Mouse (Mus musculus): ENCODE results near the gene Otc.

The Otc gene

GRCm38 (mm10) chrX:10251852-10252504 is at the start of gene Otc:
Gene Otc, plus strand, starts transcription at chrX:10252305.
- ATAC-seq (ENCODE audit: low TSS enrichment): no peak

- ATAC-seq (ENCODE audit: low TSS enrichment): no peak
Observed at GRCm38 (mm10) chrX:10205937-10206336, 46.2 kb upstream of the Otc start.

- peak; percentile 55 for ATAC-seq (ENCODE audit: low TSS enrichment)
Observed at GRCm38 (mm10) chrX:10215972-10216371, 36.1 kb upstream of the Otc start.

GRCm38 (mm10) chrX:10216410-10216949 is 35.6 kb upstream of the Otc start, which contains the start of gene Rpgr:
Gene Rpgr, minus strand, starts transcription at chrX:10216920.
- peak; percentile 100 for ATAC-seq (ENCODE audit: low TSS enrichment)

- ATAC-seq (ENCODE audit: low TSS enrichment): no peak
Observed at GRCm38 (mm10) chrX:10219281-10219680, 32.8 kb upstream of the Otc start.

- peak; percentile 95 for ATAC-seq (ENCODE audit: low TSS enrichment)
Observed at GRCm38 (mm10) chrX:10233051-10233450, 19.1 kb upstream of the Otc start.

GRCm38 (mm10) chrX:10234617-10235016 is 17.5 kb upstream of the Otc start:
- no peak for ATAC-seq (ENCODE audit: low TSS enrichment)

GRCm38 (mm10) chrX:10239515-10239914 is 12.6 kb upstream of the Otc start:
- ATAC-seq (ENCODE audit: low TSS enrichment): no peak

GRCm38 (mm10) chrX:10243916-10244315 is 8.2 kb upstream of the Otc start:
- ATAC-seq (ENCODE audit: low TSS enrichment): no peak

- no peak for ATAC-seq (ENCODE audit: low TSS enrichment)
Observed at GRCm38 (mm10) chrX:10251357-10251756, 748 bp upstream of the Otc start.

- ATAC-seq (ENCODE audit: low TSS enrichment): no peak
Observed at GRCm38 (mm10) chrX:10257774-10258173, 5.7 kb downstream of the Otc start.

- no peak for ATAC-seq (ENCODE audit: low TSS enrichment)
Observed at GRCm38 (mm10) chrX:10258260-10258659, 6.2 kb downstream of the Otc start.

GRCm38 (mm10) chrX:10268308-10268707 is 16.2 kb downstream of the Otc start:
- no peak for ATAC-seq (ENCODE audit: low TSS enrichment)

- ATAC-seq (ENCODE audit: low TSS enrichment): peak; percentile 55
Observed at GRCm38 (mm10) chrX:10268761-10269437, 16.8 kb downstream of the Otc start.

GRCm38 (mm10) chrX:10297341-10297740 is 45.2 kb downstream of the Otc start:
- no peak for ATAC-seq (ENCODE audit: low TSS enrichment)

- no peak for ATAC-seq (ENCODE audit: low TSS enrichment)
Observed at GRCm38 (mm10) chrX:10318176-10318575, 66.1 kb downstream of the Otc start.

GRCm38 (mm10) chrX:10330246-10330645 is 78.1 kb downstream of the Otc start:
- no peak for ATAC-seq (ENCODE audit: low TSS enrichment)

GRCm38 (mm10) chrX:10331749-10332148 is 79.6 kb downstream of the Otc start:
- no peak for ATAC-seq (ENCODE audit: low TSS enrichment)

GRCm38 (mm10) chrX:10336816-10337215 is 84.7 kb downstream of the Otc start:
- ATAC-seq (ENCODE audit: low TSS enrichment): no peak

GRCm38 (mm10) chrX:10355867-10356266 is 103.8 kb downstream of the Otc start:
- ATAC-seq (ENCODE audit: low TSS enrichment): no peak
